Mouse (Mus musculus) small intestine, adult 2 months (tissue): ENCODE measurements around the gene Abcg2. TPM values are rescaled to one million over a fixed set of nuclear protein-coding genes. Genes with fewer than 3 reads are reported as not detected.

Experiments
- H3K27ac ChIP-seq: fragments of 200-500 bp; 2 replicates; pipeline ENCODE4 v1.5.1; 2012; ENCODE audit warnings: low read depth, low read length, control low read depth, inconsistent platforms; ENCODE audit not compliant: insufficient read depth
- H3K27me3 ChIP-seq: fragments of 200-500 bp; 2 replicates; pipeline ENCODE4 v1.6.1; 2012; ENCODE audit warnings: mild to moderate bottlenecking, moderate library complexity, low read length, inconsistent platforms; ENCODE audit not compliant: control insufficient read depth, insufficient read depth
- H3K36me3 ChIP-seq: fragments of 200-500 bp; 2 replicates; pipeline ENCODE4 v1.6.1; 2012; ENCODE audit warnings: mild to moderate bottlenecking, low read length, control low read depth, inconsistent platforms; ENCODE audit not compliant: control insufficient read depth, insufficient read depth
- H3K4me1 ChIP-seq: fragments of 200-500 bp; 2 replicates; pipeline ENCODE4 v1.6.1; 2012; ENCODE audit warnings: low read length, inconsistent platforms, mixed read lengths; ENCODE audit not compliant: control insufficient read depth, insufficient read depth, insufficient read length
- H3K4me3 ChIP-seq: fragments of 200-500 bp; 2 replicates; pipeline ENCODE4 v1.5.1; 2012; ENCODE audit warnings: low read depth, mild to moderate bottlenecking, control low read depth, inconsistent platforms, low read length, moderate library complexity
- CTCF ChIP-seq: fragments of 200-500 bp; IDR thresholded peaks from 2 replicates; pipeline ENCODE4 v1.5.1; 2012; ENCODE audit warnings: low read depth, mild to moderate bottlenecking, control low read depth, inconsistent platforms, low read length, moderate library complexity, mixed read lengths; ENCODE audit not compliant: insufficient replicate concordance, insufficient read length; ENCODE audit errors: extremely low read depth
- POLR2A ChIP-seq: fragments of 200-500 bp; IDR thresholded peaks from 2 replicates; pipeline ENCODE4 v1.6.1; 2012; ENCODE audit warnings: low read depth, mild to moderate bottlenecking, control low read depth, inconsistent platforms, low read length, moderate library complexity
- WGBS: fragments of 180-500 bp; shearing (Covaris S2); methylation state at CpG from one replicate; pipeline ENCODE4 v1.1.7; 2018; 5-methylcytosine and 5-hydroxymethylcytosine counted together
- polyA plus RNA-seq: library from polyadenylated mRNA; depleted of rRNA; stranded (reverse); fragments of >200 nt; gene quantifications from 2 replicates; pipeline ENCODE4 v1.2.3, GENCODE M21; 2012

The Abcg2 gene
- polyA plus RNA-seq, 1 experiment = 17.4 TPM

- WGBS = 29% methylated on average over 3 of the region's 3 CpGs
These were observed 76.7 kb downstream of the Abcg2 start for GRCm38 (mm10) chr6:58660951-58661575.

GRCm38 (mm10) chr6:58677802-58678201 lies 93.5 kb downstream of the Abcg2 start:
- no peak for TF ChIP-seq CTCF
- peak overlapping the region; percentile 88 for H3K27ac ChIP-seq
- H3K27me3 ChIP-seq = no peaks in the 10 kb centered on the region
- H3K36me3 ChIP-seq = peaks cover 16% of the 10 kb centered on the region
- H3K4me1 ChIP-seq = peaks cover 3% of the 10 kb centered on the region; the same call in 1 of the 2 replicates
- WGBS = 50% methylated on average over 1 of the region's 1 CpGs
- H3K4me3 ChIP-seq = no peak overlapping the region

More at GRCm38 (mm10) chr6:58660951-58661575, 76.7 kb downstream of the Abcg2 start:
- Histone ChIP-seq H3K4me1 (peaks cover 5% of the 10 kb centered on the region; the same call in 1 of the 2 replicates), H3K27me3 (no peaks in the 10 kb centered on the region), H3K4me3 (no peak overlapping the region), H3K27ac (peak overlapping the region; percentile 47; the same call in 1 of the 2 replicates), H3K36me3 (peaks cover 20% of the 10 kb centered on the region)
- TF ChIP-seq CTCF (no peak), POLR2A (no peak)

GRCm38 (mm10) chr6:58678530-58678929 lies 94.2 kb downstream of the Abcg2 start:
- 40% methylated on average over 3 of the region's 3 CpGs for WGBS
- Histone ChIP-seq H3K4me1 (peaks cover 3% of the 10 kb centered on the region; the same call in 1 of the 2 replicates), H3K4me3 (no peak overlapping the region), H3K27ac (peak overlapping the region; percentile 78; the same call in 1 of the 2 replicates), H3K36me3 (peaks cover 16% of the 10 kb centered on the region), H3K27me3 (no peaks in the 10 kb centered on the region)
- TF ChIP-seq CTCF = no peak
- TF ChIP-seq POLR2A = no peak

DNA sequence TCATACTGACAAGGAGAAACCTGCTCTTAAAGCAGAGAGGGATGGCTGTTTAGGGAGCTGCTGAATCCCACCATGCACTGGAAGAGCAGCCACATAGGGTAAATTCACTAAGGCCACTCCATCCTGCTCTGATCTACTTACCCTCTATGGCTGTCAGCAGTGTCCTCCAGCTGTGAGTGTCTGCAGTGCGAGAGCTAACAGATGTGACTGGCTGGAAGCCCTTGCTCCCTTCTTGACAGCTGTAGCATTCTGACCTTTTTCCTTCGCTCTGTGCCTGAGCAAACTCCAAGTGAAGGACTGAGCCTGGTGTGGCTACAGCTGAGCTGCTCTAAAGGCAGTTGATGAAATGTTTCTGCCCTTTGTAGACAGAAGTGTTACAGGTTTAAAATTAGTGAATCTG lies 107.3 kb downstream of the Abcg2 start:
- no peaks in the 10 kb centered on the region for H3K27me3 ChIP-seq
- H3K36me3 ChIP-seq = peaks cover 21% of the 10 kb centered on the region
- 72% methylated on average over 2 of the region's 2 CpGs for WGBS
- no peak overlapping the region for H3K27ac ChIP-seq
- H3K4me3 ChIP-seq = no peak overlapping the region
- TF ChIP-seq POLR2A (no peak), CTCF (no peak)
- H3K4me1 ChIP-seq = peaks cover 11% of the 10 kb centered on the region

- Histone ChIP-seq H3K27ac (peak overlapping the region; percentile 70; the same call in 1 of the 2 replicates), H3K4me1 (peaks cover 11% of the 10 kb centered on the region), H3K36me3 (peaks cover 11% of the 10 kb centered on the region), H3K27me3 (no peaks in the 10 kb centered on the region), H3K4me3 (no peak overlapping the region)
- TF ChIP-seq POLR2A (no peak), CTCF (no peak)
- 30% methylated on average over 2 of the region's 2 CpGs for WGBS
These were observed 109.9 kb downstream of the Abcg2 start for GRCm38 (mm10) chr6:58694257-58694656.

- TF ChIP-seq CTCF = no peak
- no peak for TF ChIP-seq POLR2A
- H3K27me3 ChIP-seq = no peaks in the 10 kb centered on the region
- WGBS = 64% methylated on average over 1 of the region's 1 CpGs
- no peak overlapping the region for H3K4me3 ChIP-seq
- no peak overlapping the region for H3K27ac ChIP-seq
- peaks cover 11% of the 10 kb centered on the region for H3K36me3 ChIP-seq
- peaks cover 11% of the 10 kb centered on the region for H3K4me1 ChIP-seq
These were observed 110.4 kb downstream of the Abcg2 start for GRCm38 (mm10) chr6:58694765-58695164.

GRCm38 (mm10) chr6:58710369-58710768 lies 126.0 kb downstream of the Abcg2 start:
- H3K27me3 ChIP-seq = no peaks in the 10 kb centered on the region
- H3K36me3 ChIP-seq = no peaks in the 10 kb centered on the region
- no peak overlapping the region for H3K4me3 ChIP-seq
- 61% methylated on average over 1 of the region's 1 CpGs for WGBS
- TF ChIP-seq CTCF (no peak), POLR2A (no peak)
- peaks cover 2% of the 10 kb centered on the region; the same call in 1 of the 2 replicates for H3K4me1 ChIP-seq
- H3K27ac ChIP-seq = no peak overlapping the region
